Mouse (Mus musculus): ENCODE measurements at regions not wholly inside any gene's neighbourhood (a gene's known extent, or its start where the extent isn't known, plus 50 kb on each side); places are given as distances from the start of the nearest gene placed in this dataset.

DNA sequence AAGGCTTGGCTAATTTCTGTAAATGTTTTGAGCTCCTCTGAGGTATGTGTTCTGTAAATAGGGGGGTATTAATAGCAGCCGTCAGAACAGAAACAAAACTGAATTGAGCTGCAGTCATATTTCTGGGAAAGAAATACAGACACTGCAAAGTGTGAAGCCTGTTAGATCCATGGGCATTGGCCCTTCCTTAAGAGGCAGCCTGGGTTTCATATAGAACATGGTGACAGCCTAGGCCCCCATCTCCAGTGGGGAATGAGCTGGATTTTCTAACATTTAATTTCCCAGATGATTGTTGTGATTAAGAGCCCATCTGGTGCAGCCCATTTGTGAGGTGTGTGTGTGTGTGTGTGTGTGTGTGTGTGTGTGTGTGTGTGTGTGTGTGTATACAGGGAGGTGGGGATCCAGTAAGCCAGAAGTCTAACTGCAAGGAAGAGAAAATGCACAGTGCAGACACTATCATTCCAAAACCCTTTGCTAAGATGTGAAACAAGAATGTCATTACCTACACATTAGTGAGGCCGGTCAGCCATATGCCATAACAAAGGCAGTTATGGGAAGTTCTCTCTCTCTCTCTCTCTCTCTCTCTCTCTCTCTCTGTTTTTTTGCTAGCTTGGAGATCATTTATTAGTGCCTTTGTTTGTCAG lies 355.7 kb upstream of the Ubash3b start:
- H3K36me3 ChIP-seq (ENCODE audit: control insufficient read depth, insufficient read depth, low read length), result no peaks in the 10 kb centered on the region
- H3K4me1 ChIP-seq (ENCODE audit: control insufficient read depth, insufficient read depth, insufficient read length, low read length), result no peaks in the 10 kb centered on the region
- no peak for TF ChIP-seq CTCF (IDR thresholded peaks at IDR 0.05; ENCODE audit: extremely low read depth, insufficient read length, insufficient replicate concordance, low read depth, low read length)
- no peak for TF ChIP-seq POLR2A (IDR thresholded peaks at IDR 0.05; ENCODE audit: low read depth, low read length)
- no peak overlapping the region for H3K27ac ChIP-seq (ENCODE audit: insufficient read depth, low read depth, low read length)
- 69% methylated on average over 2 of the region's 2 CpGs for WGBS
- no peaks in the 10 kb centered on the region for H3K27me3 ChIP-seq (ENCODE audit: control insufficient read depth, insufficient read depth, low read length)
- H3K4me3 ChIP-seq (ENCODE audit: low read depth, low read length), result no peak overlapping the region

GRCm38 (mm10) chr9:41515192-41515591 lies 353.7 kb upstream of the Ubash3b start:
- Histone ChIP-seq H3K4me1 (ENCODE audit: control insufficient read depth, insufficient read depth, insufficient read length, low read length) (no peaks in the 10 kb centered on the region), H3K27ac (ENCODE audit: insufficient read depth, low read depth, low read length) (no peak overlapping the region), H3K4me3 (ENCODE audit: low read depth, low read length) (no peak overlapping the region), H3K36me3 (ENCODE audit: control insufficient read depth, insufficient read depth, low read length) (no peaks in the 10 kb centered on the region), H3K27me3 (ENCODE audit: control insufficient read depth, insufficient read depth, low read length) (no peaks in the 10 kb centered on the region)
- TF ChIP-seq CTCF (IDR thresholded peaks at IDR 0.05; ENCODE audit: extremely low read depth, insufficient read length, insufficient replicate concordance, low read depth, low read length), result no peak
- no peak for TF ChIP-seq POLR2A (IDR thresholded peaks at IDR 0.05; ENCODE audit: low read depth, low read length)

GRCm38 (mm10) chr9:41513701-41514100 lies 352.2 kb upstream of the Ubash3b start:
- no peaks in the 10 kb centered on the region for H3K27me3 ChIP-seq (ENCODE audit: control insufficient read depth, insufficient read depth, low read length)
- no peak overlapping the region for H3K27ac ChIP-seq (ENCODE audit: insufficient read depth, low read depth, low read length)

DNA sequence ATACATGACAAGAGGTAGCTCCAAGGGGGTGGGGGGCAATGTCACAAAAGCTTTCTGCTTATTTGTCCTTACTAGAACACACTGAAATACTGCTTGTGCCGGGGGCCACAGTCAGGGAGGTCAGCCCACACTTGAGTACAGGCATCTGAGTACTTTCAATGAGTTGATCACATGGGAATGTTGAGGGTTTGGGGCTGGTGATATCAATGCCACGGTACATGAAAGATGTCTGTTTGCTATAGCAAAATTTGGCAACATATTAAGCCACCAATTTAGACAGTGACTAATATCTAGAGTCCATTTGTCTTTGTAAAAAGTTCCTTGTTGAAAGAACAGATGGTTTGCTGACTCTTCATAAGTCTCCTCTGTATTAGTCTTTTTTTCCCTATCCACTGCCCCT lies 348.1 kb upstream of the Ubash3b start:
- 70% methylated on average over 2 of the region's 2 CpGs for WGBS
- H3K4me1 ChIP-seq (ENCODE audit: control insufficient read depth, insufficient read depth, insufficient read length, low read length), result no peaks in the 10 kb centered on the region
- H3K36me3 ChIP-seq (ENCODE audit: control insufficient read depth, insufficient read depth, low read length), result no peaks in the 10 kb centered on the region
- no peaks in the 10 kb centered on the region for H3K27me3 ChIP-seq (ENCODE audit: control insufficient read depth, insufficient read depth, low read length)
- no peak overlapping the region for H3K27ac ChIP-seq (ENCODE audit: insufficient read depth, low read depth, low read length)
- TF ChIP-seq POLR2A (IDR thresholded peaks at IDR 0.05; ENCODE audit: low read depth, low read length), result no peak
- TF ChIP-seq CTCF (IDR thresholded peaks at IDR 0.05; ENCODE audit: extremely low read depth, insufficient read length, insufficient replicate concordance, low read depth, low read length), result no peak
- no peak overlapping the region for H3K4me3 ChIP-seq (ENCODE audit: low read depth, low read length)

More at GRCm38 (mm10) chr9:41513701-41514100, 352.2 kb upstream of the Ubash3b start:
- Histone ChIP-seq H3K36me3 (ENCODE audit: control insufficient read depth, insufficient read depth, low read length) (no peaks in the 10 kb centered on the region), H3K4me1 (ENCODE audit: control insufficient read depth, insufficient read depth, insufficient read length, low read length) (no peaks in the 10 kb centered on the region), H3K4me3 (ENCODE audit: low read depth, low read length) (no peak overlapping the region)
- no peak for TF ChIP-seq POLR2A (IDR thresholded peaks at IDR 0.05; ENCODE audit: low read depth, low read length)
- no peak for TF ChIP-seq CTCF (IDR thresholded peaks at IDR 0.05; ENCODE audit: extremely low read depth, insufficient read length, insufficient replicate concordance, low read depth, low read length)
- WGBS, result 29% methylated on average over 1 of the region's 1 CpGs

GRCm38 (mm10) chr9:41508746-41509145 lies 347.2 kb upstream of the Ubash3b start:
- no peak overlapping the region for H3K27ac ChIP-seq (ENCODE audit: insufficient read depth, low read depth, low read length)
- TF ChIP-seq POLR2A (IDR thresholded peaks at IDR 0.05; ENCODE audit: low read depth, low read length) (no peak), CTCF (IDR thresholded peaks at IDR 0.05; ENCODE audit: extremely low read depth, insufficient read length, insufficient replicate concordance, low read depth, low read length) (no peak)
- no peak overlapping the region for H3K4me3 ChIP-seq (ENCODE audit: low read depth, low read length)
- H3K4me1 ChIP-seq (ENCODE audit: control insufficient read depth, insufficient read depth, insufficient read length, low read length), result no peaks in the 10 kb centered on the region
- no peaks in the 10 kb centered on the region for H3K36me3 ChIP-seq (ENCODE audit: control insufficient read depth, insufficient read depth, low read length)
- H3K27me3 ChIP-seq (ENCODE audit: control insufficient read depth, insufficient read depth, low read length), result no peaks in the 10 kb centered on the region
- 95% methylated on average over 5 of the region's 5 CpGs for WGBS

GRCm38 (mm10) chr9:41498326-41498725 lies 336.8 kb upstream of the Ubash3b start:
- no peak for TF ChIP-seq CTCF (IDR thresholded peaks at IDR 0.05; ENCODE audit: extremely low read depth, insufficient read length, insufficient replicate concordance, low read depth, low read length)
- no peak for TF ChIP-seq POLR2A (IDR thresholded peaks at IDR 0.05; ENCODE audit: low read depth, low read length)
- H3K27me3 ChIP-seq (ENCODE audit: control insufficient read depth, insufficient read depth, low read length), result no peaks in the 10 kb centered on the region
- H3K36me3 ChIP-seq (ENCODE audit: control insufficient read depth, insufficient read depth, low read length), result no peaks in the 10 kb centered on the region
- no peaks in the 10 kb centered on the region for H3K4me1 ChIP-seq (ENCODE audit: control insufficient read depth, insufficient read depth, insufficient read length, low read length)
- 74% methylated on average over 5 of the region's 5 CpGs for WGBS
- no peak overlapping the region for H3K27ac ChIP-seq (ENCODE audit: insufficient read depth, low read depth, low read length)
- H3K4me3 ChIP-seq (ENCODE audit: low read depth, low read length), result no peak overlapping the region

- H3K4me3 ChIP-seq (ENCODE audit: low read depth, low read length), result no peak overlapping the region
- no peak overlapping the region for H3K27ac ChIP-seq (ENCODE audit: insufficient read depth, low read depth, low read length)
- no peaks in the 10 kb centered on the region for H3K4me1 ChIP-seq (ENCODE audit: control insufficient read depth, insufficient read depth, insufficient read length, low read length)
- H3K27me3 ChIP-seq (ENCODE audit: control insufficient read depth, insufficient read depth, low read length), result no peaks in the 10 kb centered on the region
- TF ChIP-seq POLR2A (IDR thresholded peaks at IDR 0.05; ENCODE audit: low read depth, low read length), result no peak
- TF ChIP-seq CTCF (IDR thresholded peaks at IDR 0.05; ENCODE audit: extremely low read depth, insufficient read length, insufficient replicate concordance, low read depth, low read length), result no peak
- H3K36me3 ChIP-seq (ENCODE audit: control insufficient read depth, insufficient read depth, low read length), result no peaks in the 10 kb centered on the region
- WGBS, result 85% methylated on average over 3 of the region's 3 CpGs
These were observed 328.6 kb upstream of the Ubash3b start for GRCm38 (mm10) chr9:41490112-41490511.
